Mouse (Mus musculus) neural tube, embryonic 14.5 days (tissue): ENCODE results near the gene Camkv. TPM values are rescaled to one million over a fixed set of nuclear protein-coding genes. Genes with fewer than 3 reads are reported as not detected.

Experiments
- ATAC-seq: fragments of 200-750 bp; cut with Nextera tagmentation; 2 replicates; pipeline ENCODE4 v1.8.0; 2017; ENCODE audit warnings: low read depth, mild to moderate bottlenecking, moderate TSS enrichment, moderate library complexity
- H3K27ac ChIP-seq: fragments of 300-500 bp; sonication (generic); 2 replicates; pipeline ENCODE4 v1.5.1; 2014; ENCODE audit warnings: low read depth, mild to moderate bottlenecking, control low read depth, low read length, moderate library complexity, mixed read lengths
- H3K27me3 ChIP-seq: fragments of 300-500 bp; sonication (generic); 2 replicates; pipeline ENCODE4 v1.6.1; 2014; ENCODE audit warnings: low read length; ENCODE audit not compliant: control insufficient read depth, insufficient read depth
- H3K36me3 ChIP-seq: fragments of 300-500 bp; sonication (generic); 2 replicates; pipeline ENCODE4 v1.6.1; 2014; ENCODE audit warnings: low read length, mixed read lengths; ENCODE audit not compliant: control insufficient read depth, insufficient read depth
- H3K4me1 ChIP-seq: fragments of 300-500 bp; sonication (generic); 2 replicates; pipeline ENCODE4 v1.6.1; 2014; ENCODE audit warnings: low read length; ENCODE audit not compliant: control insufficient read depth, insufficient read depth
- H3K4me2 ChIP-seq: fragments of 300-500 bp; sonication (generic); 2 replicates; pipeline ENCODE4 v1.6.1; 2014; ENCODE audit warnings: mild to moderate bottlenecking, low read depth, low read length, control low read depth
- H3K4me3 ChIP-seq: fragments of 300-500 bp; sonication (generic); 2 replicates; pipeline ENCODE4 v1.5.1; 2014; ENCODE audit warnings: low read depth, low read length, control low read depth, mixed read lengths
- H3K9ac ChIP-seq: fragments of 300-500 bp; sonication (generic); replicated peaks from 2 replicates; pipeline ENCODE4 v1.6.1; 2014; ENCODE audit warnings: low read depth, mild to moderate bottlenecking, control low read depth, low read length, mixed read lengths
- H3K9me3 ChIP-seq: fragments of 300-500 bp; sonication (generic); 2 replicates; pipeline ENCODE4 v1.6.1; 2016; ENCODE audit warnings: low read length; ENCODE audit not compliant: control insufficient read depth
- WGBS: fragments of 180-500 bp; shearing (Covaris S2); extraction: QIAGEN DNeasy Blood & Tissue Kit; methylation state at CpG from one replicate; pipeline ENCODE4 v1.1.7; 2014; 5-methylcytosine and 5-hydroxymethylcytosine counted together
- polyA plus RNA-seq: library from polyadenylated mRNA; unstranded; fragments of >200 nt; fragmentation: Nextera tagmentation; extraction: Ambion mirVana; gene quantifications from 2 replicates; pipeline ENCODE4 v1.2.1, GENCODE M21; 2014

The Camkv gene
- polyA plus RNA-seq, 1 experiment from 2014 or later: 20.1 TPM

DNA sequence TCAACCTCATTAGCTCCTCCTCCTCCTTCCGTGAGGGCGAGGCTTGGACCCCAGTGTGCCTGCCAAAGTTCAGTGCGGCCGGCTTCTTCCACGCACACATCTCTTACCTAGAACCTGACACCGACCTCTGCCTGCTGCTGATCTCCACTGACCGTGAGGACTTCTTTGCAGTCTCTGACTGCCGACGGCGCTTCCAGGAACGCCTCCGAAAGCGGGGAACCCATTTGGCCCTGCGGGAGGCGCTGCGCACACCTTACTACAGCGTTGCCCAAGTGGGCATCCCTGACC is 33.9 kb upstream of the Camkv start:
- Histone ChIP-seq H3K4me3 (peak overlapping the region; percentile 27; the same call in 1 of the 2 replicates), H3K27ac (no peak overlapping the region), H3K27me3 (peaks cover 3% of the 10 kb centered on the region; the same call in 1 of the 2 replicates), H3K4me1 (peaks cover 8% of the 10 kb centered on the region; the same call in 1 of the 2 replicates), H3K9ac (peak overlapping the region; percentile 42; the same call in 1 of the 2 replicates), H3K9me3 (no peaks in the 10 kb centered on the region), H3K36me3 (peaks cover 11% of the 10 kb centered on the region), H3K4me2 (peak overlapping the region; percentile 56)
- 9% methylated on average over 17 of the region's 17 CpGs for WGBS
- no peak for ATAC-seq

GRCm38 (mm10) chr9:107904726-107905125 is 30.7 kb upstream of the Camkv start:
- Histone ChIP-seq H3K9me3 (no peaks in the 10 kb centered on the region), H3K9ac (no peak overlapping the region), H3K27ac (no peak overlapping the region), H3K4me3 (no peak overlapping the region), H3K4me1 (peaks cover 10% of the 10 kb centered on the region; the same call in 1 of the 2 replicates), H3K36me3 (peaks cover 6% of the 10 kb centered on the region), H3K4me2 (no peak overlapping the region), H3K27me3 (peaks cover 3% of the 10 kb centered on the region; the same call in 1 of the 2 replicates)
- WGBS: 6% methylated on average over 4 of the region's 4 CpGs
- peak; percentile 11; the same call in 1 of the 2 replicates for ATAC-seq

GRCm38 (mm10) chr9:107906252-107906966 is 29.1 kb upstream of the Camkv start, which contains the start of gene Mst1r:
TSS of gene Mst1r (plus strand) at chr9:107906873.
- peak within 1 kb of the TSS; percentile 37; the same call in 1 of the 2 replicates for H3K9ac ChIP-seq
- H3K36me3 ChIP-seq: peaks cover 6% of the 10 kb centered on the region
- 21% methylated on average over 19 of the region's 19 CpGs for WGBS
- ATAC-seq: peak; percentile 19; the same call in 1 of the 2 replicates
- H3K27me3 ChIP-seq: no peaks in the 10 kb centered on the region
- peak within 1 kb of the TSS; percentile 48 for H3K4me2 ChIP-seq
- no peak within 1 kb of the TSS for H3K27ac ChIP-seq
- H3K4me1 ChIP-seq: 0 out of 2 replicates have a peak, but pooled peaks cover 3% of the 10 kb centered on the region
- peak within 1 kb of the TSS; percentile 19; the same call in 1 of the 2 replicates for H3K4me3 ChIP-seq
- H3K9me3 ChIP-seq: no peaks in the 10 kb centered on the region

GRCm38 (mm10) chr9:107906967-107907800 is 28.3 kb upstream of the Camkv start:
- Histone ChIP-seq H3K27me3 (no peaks in the 10 kb centered on the region), H3K9me3 (no peaks in the 10 kb centered on the region), H3K36me3 (peaks cover 6% of the 10 kb centered on the region), H3K4me3 (peak overlapping the region; percentile 19; the same call in 1 of the 2 replicates), H3K9ac (peak overlapping the region; percentile 37; the same call in 1 of the 2 replicates), H3K4me1 (0 out of 2 replicates have a peak, but pooled peaks cover 3% of the 10 kb centered on the region), H3K4me2 (peak overlapping the region; percentile 48), H3K27ac (no peak overlapping the region)
- WGBS: 41% methylated on average over 31 of the region's 31 CpGs
- 0 out of 2 replicates have a peak, but pooled peaks have one; percentile 18 for ATAC-seq

DNA sequence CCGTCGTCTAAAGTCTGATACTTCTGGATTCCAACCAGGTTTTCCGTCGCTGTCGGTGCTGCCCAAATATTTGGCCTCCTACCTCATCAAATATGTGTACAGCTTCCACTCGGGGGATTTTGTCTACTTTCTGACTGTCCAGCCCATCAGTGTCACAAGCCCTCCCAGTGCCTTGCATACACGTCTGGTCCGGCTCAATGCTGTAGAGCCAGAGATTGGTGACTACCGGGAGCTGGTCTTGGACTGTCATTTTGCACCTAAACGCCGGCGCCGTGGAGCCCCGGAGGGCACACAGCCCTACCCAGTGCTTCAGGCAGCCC is 27.7 kb upstream of the Camkv start:
- H3K27ac ChIP-seq: no peak overlapping the region
- WGBS: 85% methylated on average over 14 of the region's 14 CpGs
- peak overlapping the region; percentile 11; the same call in 1 of the 2 replicates for H3K4me2 ChIP-seq

GRCm38 (mm10) chr9:107908410-107909158 is 26.9 kb upstream of the Camkv start:
- Histone ChIP-seq H3K4me3 (peak overlapping the region; percentile 9; the same call in 1 of the 2 replicates), H3K9me3 (no peaks in the 10 kb centered on the region)

More for the DNA sequence above, 27.7 kb upstream of the Camkv start:
- Histone ChIP-seq H3K4me3 (no peak overlapping the region), H3K9me3 (no peaks in the 10 kb centered on the region), H3K4me1 (0 out of 2 replicates have a peak, but pooled peaks cover 3% of the 10 kb centered on the region), H3K9ac (no peak overlapping the region), H3K27me3 (no peaks in the 10 kb centered on the region), H3K36me3 (peaks cover 4% of the 10 kb centered on the region; the same call in 1 of the 2 replicates)
- ATAC-seq: no peak

GRCm38 (mm10) chr9:107910025-107910769 is 25.3 kb upstream of the Camkv start:
- WGBS: 90% methylated on average over 15 of the region's 15 CpGs
- Histone ChIP-seq H3K4me3 (no peak overlapping the region), H3K27me3 (no peaks in the 10 kb centered on the region), H3K27ac (no peak overlapping the region), H3K9me3 (no peaks in the 10 kb centered on the region), H3K36me3 (no peaks in the 10 kb centered on the region), H3K9ac (no peak overlapping the region), H3K4me2 (no peak overlapping the region), H3K4me1 (0 out of 2 replicates have a peak, but pooled peaks cover 3% of the 10 kb centered on the region)
- no peak for ATAC-seq

More at GRCm38 (mm10) chr9:107908410-107909158, 26.9 kb upstream of the Camkv start:
- Histone ChIP-seq H3K4me2 (peak overlapping the region; percentile 16; the same call in 1 of the 2 replicates), H3K4me1 (0 out of 2 replicates have a peak, but pooled peaks cover 3% of the 10 kb centered on the region), H3K36me3 (no peaks in the 10 kb centered on the region), H3K27ac (no peak overlapping the region), H3K27me3 (no peaks in the 10 kb centered on the region), H3K9ac (peak overlapping the region; percentile 28; the same call in 1 of the 2 replicates)
- no peak for ATAC-seq
- WGBS: 17% methylated on average over 18 of the region's 18 CpGs
